Mouse (Mus musculus) urinary bladder, postnatal 10 days (tissue): Measurements from ENCODE around the gene Maml3.

Experiments
- DNase-seq: peaks from one replicate; pipeline ENCODE4 v3.0.0; 2022; ENCODE audit warnings: low spot score

Gene Maml3

GRCm38 (mm10) chr3:52090230-52090873 is 14.5 kb downstream of the Maml3 start:
- DNase-seq, result no peak

DNA sequence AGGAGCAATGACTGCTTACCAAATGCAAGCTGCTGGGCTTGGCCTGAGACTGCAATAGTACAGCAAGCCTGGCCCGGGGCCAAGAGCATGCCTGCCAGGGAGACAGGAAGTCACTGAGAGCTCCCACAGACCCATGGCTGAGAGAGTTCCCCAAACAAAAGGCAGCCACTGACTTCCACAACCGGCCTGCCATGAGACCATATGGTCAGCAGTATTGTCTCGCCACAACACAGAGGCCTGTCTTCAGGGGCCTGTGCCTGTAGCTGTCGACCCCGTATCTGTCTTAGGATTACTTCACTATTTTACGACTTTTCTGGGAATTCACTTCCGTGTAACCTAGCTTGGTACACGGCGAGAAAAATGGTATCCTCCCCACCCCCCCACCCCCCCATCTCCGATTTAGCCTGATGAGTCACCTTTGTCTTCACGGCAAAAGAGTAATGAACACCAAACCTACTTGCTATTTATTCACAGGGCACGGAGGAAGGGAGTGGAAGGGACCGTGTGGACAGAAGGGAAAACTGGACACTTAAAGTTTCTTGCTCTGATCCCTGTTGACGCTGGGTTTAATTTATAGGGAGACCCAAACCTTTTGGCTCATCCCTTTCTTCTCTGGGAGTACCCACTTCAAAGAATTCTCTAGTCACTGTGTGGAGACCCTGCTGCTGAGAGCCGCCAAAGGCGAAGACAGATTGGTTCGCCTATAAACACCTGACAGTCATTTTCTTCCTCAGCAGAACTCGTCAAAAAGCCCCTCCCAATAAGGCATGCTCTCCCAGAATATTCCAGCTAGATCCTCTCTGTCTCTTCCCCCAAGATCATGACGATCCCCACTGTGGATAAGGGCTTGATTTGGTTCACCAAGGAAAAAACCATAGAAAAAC is 16.2 kb downstream of the Maml3 start:
- peak; percentile 84 for DNase-seq

DNA sequence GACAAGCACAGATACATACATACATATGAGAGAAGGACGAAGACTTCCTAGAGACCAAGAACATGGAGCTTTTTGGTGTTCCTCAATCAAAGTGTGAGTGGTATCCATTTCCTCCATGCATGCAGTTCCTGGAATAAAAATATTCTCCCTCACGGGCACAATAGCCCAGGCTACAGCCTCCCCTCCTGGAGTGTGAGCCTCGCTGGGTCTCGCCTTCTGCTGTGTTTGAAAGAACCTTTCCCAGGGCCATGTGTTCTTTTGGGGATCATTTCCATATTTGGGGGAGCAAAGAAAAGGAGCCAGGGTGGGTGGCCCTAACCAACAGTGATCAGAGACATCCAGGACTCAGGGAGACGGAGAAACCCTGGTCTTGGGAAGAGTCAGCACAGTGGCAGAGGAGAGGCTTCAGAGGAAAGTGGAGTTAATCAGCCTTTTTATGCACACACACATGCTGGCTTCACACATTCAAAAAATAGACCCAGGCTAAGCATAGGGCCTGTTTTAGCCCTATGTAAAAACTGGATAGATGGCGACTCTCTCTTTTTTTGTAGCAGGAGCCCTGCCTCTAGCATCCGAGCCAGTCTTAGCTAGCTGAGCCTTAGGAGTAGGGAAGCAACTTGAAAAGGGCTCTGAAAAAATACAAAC is 17.1 kb downstream of the Maml3 start:
- no peak for DNase-seq

GRCm38 (mm10) chr3:52078763-52079162 is 26.1 kb downstream of the Maml3 start:
- DNase-seq, result no peak

DNA sequence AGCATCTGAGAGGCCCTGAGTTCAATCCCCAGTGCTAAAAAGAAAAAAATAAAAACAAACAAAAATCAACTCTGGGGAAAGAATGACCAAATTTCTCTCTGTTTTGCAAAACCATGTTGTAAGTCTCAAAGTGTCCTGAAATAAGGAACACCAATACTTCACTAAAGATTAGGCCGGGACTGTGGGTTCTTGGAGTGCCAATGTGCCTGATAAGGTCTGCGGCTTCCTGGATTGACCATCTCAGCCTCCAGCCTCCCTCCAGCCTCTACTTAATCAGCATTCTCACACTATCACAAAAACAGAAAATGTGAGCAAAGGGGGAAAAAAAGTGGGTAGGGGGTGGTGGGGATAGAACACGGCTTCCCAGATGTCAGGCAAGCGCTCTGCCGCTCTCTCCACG is 30.9 kb downstream of the Maml3 start:
- no peak for DNase-seq

DNA sequence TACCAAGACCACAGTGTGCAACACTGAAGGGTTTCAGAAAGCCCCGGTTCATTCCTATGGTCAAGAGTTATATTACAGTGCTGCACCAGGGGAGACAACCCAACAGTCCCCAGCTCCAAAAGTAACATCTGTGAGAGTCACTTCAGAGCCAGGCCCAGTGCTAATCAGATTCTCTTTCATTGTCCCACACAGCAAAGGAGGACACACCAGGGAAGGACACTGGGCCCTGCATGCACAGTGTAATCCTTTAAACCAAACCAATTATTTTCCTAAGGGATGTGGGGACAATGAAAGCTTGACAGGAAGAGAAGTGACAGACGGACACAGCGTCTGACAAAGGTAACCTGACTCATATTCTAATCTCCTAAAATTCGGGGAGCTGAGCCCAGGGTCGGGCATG is 32.9 kb downstream of the Maml3 start:
- DNase-seq, result no peak

- DNase-seq, result no peak
These were observed 34.8 kb downstream of the Maml3 start for GRCm38 (mm10) chr3:52070163-52070478.

DNA sequence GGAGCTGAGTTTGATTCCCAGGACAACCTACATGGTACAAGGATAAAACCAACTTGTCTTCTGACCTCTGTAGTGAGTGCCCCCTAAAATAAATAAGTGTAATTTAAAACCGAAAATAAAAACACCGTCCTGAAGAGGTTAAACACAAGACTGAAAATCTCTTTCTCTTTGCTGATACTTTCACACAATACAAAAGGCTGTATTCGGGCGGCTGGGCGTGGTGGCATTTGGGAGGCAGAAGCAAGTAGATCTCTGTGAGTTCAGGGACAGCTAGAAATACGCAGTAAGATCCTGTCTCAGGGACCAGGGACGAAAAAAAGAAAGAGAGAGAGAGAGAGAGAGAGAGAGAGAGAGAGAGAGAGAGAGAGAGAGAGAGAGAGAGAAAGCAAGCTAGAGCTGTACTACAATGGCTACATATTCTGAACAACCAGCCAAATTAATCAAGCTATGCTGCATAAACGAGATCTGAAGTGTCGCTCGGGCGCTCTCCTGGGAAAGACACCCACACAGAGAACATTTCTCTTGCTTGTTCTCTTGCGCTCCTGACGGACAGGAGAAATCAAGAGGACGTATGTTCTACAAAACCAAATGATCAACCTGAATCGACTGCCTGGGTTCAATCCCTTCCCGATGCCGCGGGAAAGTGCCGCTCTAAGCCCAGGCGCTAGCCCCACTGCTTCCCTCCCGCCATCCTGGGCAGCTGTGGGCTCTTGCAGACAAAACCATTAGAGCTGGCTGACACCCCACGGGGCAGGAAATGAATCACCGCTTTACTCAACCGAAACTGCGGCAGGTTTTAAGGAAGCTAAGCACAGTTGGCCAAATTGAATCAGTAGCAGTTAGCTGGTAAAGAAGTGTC is 35.3 kb downstream of the Maml3 start:
- DNase-seq, result peak; percentile 12

DNA sequence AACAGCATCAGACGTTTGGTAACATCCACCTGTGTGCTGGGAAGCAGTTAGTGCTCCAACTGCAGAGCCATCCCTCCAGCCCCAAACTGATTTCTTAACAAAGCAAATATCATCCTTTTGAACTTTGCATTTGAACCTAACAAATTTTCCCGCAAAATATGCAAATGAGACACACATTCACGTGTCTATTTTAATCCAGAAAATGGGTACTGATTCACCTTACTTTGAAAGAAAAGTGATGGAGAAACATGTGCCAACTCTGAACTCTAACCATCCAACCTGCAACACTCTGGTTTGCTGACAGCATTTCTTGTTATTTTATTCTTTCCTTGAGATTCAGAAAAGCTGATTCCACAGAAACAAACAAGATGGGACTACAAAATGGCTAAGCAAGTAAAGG is 36.0 kb downstream of the Maml3 start:
- DNase-seq, result no peak

- DNase-seq, result no peak
These were observed 37.7 kb downstream of the Maml3 start for GRCm38 (mm10) chr3:52067181-52067580.

GRCm38 (mm10) chr3:52066142-52066541 is 38.7 kb downstream of the Maml3 start:
- DNase-seq, result no peak

DNA sequence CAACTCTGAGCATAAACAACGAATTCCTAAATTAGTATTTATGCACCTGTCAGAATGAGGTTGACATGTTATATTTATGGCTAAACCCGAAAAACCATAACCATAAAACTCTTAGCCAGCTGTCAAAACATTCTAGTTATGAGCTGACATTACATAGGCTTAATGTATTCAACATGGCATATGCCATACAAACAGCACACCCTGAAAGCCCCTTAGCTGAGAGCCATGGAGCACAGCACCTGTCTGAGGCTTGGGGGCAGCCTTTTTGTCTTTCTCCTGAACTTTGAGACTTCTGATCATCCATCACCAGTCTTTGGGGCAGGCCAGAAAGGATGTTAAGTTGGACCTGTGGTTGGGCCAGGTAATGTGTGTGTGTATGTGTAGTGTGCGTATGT is 41.6 kb downstream of the Maml3 start:
- DNase-seq, result no peak

DNA sequence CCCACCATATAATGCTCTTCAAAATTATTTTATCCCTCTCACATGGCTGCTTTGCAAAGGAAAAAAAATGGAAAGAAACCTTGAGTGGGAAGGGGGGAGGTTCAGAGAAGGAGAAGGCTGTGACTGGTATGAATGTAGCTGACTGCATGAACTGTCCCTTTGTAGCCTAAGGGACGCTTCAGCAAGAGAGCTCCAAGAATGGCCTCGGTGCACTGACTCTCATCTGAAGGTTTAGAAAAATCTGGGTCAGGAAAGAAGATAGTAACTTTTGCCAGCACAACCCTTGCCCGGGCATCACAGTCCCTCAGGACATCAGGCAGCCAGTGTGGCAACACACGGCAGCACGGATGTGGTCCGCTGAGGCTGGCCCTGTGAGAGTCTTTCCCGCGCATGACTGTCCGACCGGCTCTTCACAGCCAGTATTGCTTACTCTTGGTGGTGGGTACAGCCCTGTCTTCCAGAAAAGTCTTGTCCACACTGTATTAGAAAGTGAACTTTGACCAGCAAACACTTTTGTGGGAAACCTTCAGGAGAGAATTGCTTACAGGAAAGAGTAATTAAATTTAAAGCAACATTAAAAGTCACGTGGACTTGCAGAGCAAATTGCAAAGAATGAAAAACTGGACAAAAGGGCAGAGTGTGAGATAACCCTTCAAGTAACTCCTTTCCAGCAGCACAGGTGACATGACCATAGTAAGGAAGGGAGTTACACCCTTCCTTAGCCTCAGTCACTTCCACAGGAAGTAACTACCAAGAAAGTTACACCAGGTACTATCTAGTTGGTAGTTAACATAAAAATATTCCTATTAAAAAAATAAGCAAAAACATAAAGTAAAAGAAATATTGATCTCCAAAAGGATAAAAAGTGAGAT is 42.3 kb downstream of the Maml3 start:
- DNase-seq, result no peak

DNA sequence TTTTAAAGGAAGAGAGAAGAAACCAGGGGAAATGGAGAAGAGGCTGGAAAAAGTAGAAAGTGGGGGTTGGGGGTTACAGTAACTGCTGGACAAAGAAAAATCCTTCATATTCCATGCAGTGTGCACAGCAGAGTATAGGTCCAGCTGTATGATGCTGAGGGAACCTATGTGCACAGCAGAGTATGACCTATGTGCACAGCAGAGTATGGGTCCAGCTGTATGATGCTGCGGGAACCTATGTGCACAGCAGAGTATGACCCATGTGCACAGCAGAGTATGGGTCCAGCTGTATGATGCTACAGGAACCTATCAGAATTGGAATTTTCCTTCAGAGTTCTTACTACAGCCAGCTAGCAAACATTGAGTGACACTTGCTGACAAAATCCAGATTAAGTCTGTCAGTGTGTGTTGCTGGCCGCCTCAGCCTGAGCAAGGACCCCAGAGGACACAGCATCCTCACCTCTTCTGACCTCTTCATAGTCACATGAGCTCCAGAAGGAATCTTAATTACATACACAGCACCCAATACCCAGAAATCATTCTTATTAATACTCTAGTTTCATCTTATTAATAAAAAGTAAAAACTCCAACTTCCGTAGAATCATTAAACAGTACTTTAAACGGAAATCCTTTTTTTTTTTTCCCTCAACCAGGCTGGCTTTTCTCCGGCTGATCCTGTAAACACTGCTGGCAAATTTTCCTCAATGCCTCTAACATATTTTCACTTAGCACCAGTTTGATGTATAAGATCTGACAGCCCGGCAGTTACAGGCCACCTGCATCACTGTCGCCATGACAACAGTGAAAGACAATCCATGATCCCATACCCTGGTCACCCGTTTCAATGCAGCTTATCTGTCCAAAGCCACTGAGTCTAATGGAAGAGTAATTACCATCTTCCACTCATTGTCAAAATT is 43.1 kb downstream of the Maml3 start:
- DNase-seq, result no peak

GRCm38 (mm10) chr3:52060886-52061285 is 44.0 kb downstream of the Maml3 start:
- no peak for DNase-seq

GRCm38 (mm10) chr3:52051801-52052200 is 53.1 kb downstream of the Maml3 start:
- no peak for DNase-seq

DNA sequence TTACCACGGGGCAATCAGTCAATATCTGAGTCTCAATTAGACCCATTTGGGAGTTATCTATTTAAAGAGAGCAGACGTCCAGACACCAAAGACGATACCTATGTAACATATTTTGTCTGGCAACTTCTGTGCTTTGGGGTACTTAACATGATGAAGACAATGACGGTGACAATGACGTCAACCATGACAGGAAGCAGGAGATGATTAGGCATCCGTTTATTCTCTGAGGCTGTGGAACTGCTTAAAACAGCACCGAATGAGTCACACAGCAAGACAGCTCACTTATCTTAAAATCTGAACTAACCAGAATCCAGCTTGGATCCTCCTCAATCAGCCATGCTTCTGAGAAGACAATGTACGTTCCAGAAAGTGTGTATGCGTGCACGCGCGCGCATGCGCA is 56.8 kb downstream of the Maml3 start:
- no peak for DNase-seq

DNA sequence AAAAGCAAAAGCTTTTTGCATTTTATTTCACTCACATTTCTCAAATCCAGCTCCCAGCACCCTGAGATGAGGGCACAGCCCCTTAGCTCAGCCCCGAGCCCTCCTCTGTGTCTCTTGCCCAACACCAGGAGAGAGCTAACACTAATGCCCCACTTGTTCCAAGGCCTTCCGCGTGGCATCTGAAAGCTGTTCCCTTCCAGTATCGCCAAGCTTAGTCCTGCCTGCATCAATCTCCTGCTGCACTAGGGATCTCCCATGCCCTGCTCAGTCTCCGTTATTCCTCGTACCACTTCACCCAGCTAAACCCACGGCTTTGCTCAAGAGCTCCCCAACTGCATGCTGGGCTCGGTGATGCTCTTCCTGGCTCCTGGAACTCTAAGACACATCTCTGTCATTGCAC is 57.3 kb downstream of the Maml3 start:
- DNase-seq, result no peak

DNA sequence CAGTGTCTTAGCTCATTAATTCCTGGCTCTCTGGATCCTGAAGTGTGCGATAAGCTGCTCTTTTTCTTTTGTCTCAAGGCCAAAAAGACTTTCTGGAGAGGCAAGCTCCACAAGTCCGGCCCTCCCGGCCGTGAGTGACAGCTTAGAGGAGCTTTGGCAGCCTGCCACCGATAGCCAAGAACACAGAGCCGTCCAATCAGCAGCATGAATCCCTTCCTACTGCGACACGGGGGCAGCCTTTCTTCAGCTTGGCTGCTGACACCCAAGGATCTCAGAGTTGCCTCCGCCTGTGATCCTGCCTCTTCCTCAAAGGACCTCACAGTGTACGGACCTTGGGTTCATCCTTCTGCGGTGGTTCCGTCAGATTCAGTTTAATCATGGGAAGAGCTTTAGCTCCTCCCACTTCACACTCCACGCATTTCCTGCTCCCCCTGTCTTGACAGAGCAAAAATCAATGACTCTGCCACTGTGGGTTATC is 57.9 kb downstream of the Maml3 start:
- DNase-seq, result peak; percentile 87
